Mouse (Mus musculus) urinary bladder, adult 18-20 months (tissue): ENCODE measurements around the gene Fam107b.
"Not testable (repeated sequence)": the region's sequence is repeated elsewhere in the genome, so short reads cannot be mapped to it uniquely, and the experiment has no call there.

Experiments
- DNase-seq, 2 experiments: peaks; one replicate each; pipeline ENCODE4 v3.0.0; 2022; ENCODE audit warnings: low spot score in 2 of 2, mixed read lengths in 2 of 2

Fam107b gene

GRCm38 (mm10) chr2:3658900-3659299, 88.6 kb downstream of the Fam107b start:
- no peak for DNase-seq

- DNase-seq = no peak
These were observed 89.1 kb downstream of the Fam107b start for GRCm38 (mm10) chr2:3659300-3659910.

GRCm38 (mm10) chr2:3664086-3664485, 93.8 kb downstream of the Fam107b start:
- no peak for DNase-seq

GRCm38 (mm10) chr2:3668682-3669081, 98.4 kb downstream of the Fam107b start:
- DNase-seq = no peak

- DNase-seq = no peak
These were observed 99.4 kb downstream of the Fam107b start for GRCm38 (mm10) chr2:3669646-3670045.

- DNase-seq = no peak
These were observed 102.5 kb downstream of the Fam107b start for GRCm38 (mm10) chr2:3672654-3673367.

- no peak for DNase-seq
These were observed 105.2 kb downstream of the Fam107b start for GRCm38 (mm10) chr2:3675481-3675880.

GRCm38 (mm10) chr2:3682699-3683098, 112.4 kb downstream of the Fam107b start:
- no peak for DNase-seq

- DNase-seq = no peak
These were observed 113.1 kb downstream of the Fam107b start for GRCm38 (mm10) chr2:3683343-3683742.

GRCm38 (mm10) chr2:3683751-3684229, 113.5 kb downstream of the Fam107b start:
- DNase-seq = peak in 1 of 2 experiments; percentile 33

GRCm38 (mm10) chr2:3690221-3690620, 119.9 kb downstream of the Fam107b start:
- no peak for DNase-seq

- DNase-seq = no peak
These were observed 122.5 kb downstream of the Fam107b start for GRCm38 (mm10) chr2:3692833-3693232.

- no peak for DNase-seq
These were observed 125.6 kb downstream of the Fam107b start for GRCm38 (mm10) chr2:3695900-3696299.

GRCm38 (mm10) chr2:3700368-3700767, 130.1 kb downstream of the Fam107b start:
- no peak for DNase-seq

- no peak for DNase-seq
These were observed 132.4 kb downstream of the Fam107b start for GRCm38 (mm10) chr2:3702640-3703190.

- no peak for DNase-seq
These were observed 133.5 kb downstream of the Fam107b start for GRCm38 (mm10) chr2:3703806-3704205.

GRCm38 (mm10) chr2:3704311-3705162, 134.2 kb downstream of the Fam107b start:
- no peak for DNase-seq

GRCm38 (mm10) chr2:3705283-3705682, 135.0 kb downstream of the Fam107b start:
- DNase-seq = not testable (repeated sequence)

GRCm38 (mm10) chr2:3707236-3707635, 136.9 kb downstream of the Fam107b start:
- no peak for DNase-seq

- DNase-seq = no peak
These were observed 138.3 kb downstream of the Fam107b start for GRCm38 (mm10) chr2:3708621-3709020.

- no peak for DNase-seq
These were observed 139.6 kb downstream of the Fam107b start for GRCm38 (mm10) chr2:3709882-3710281.

GRCm38 (mm10) chr2:3710521-3710920, 140.2 kb downstream of the Fam107b start:
- no peak for DNase-seq
